Mouse (Mus musculus): Measurements from ENCODE around the gene Gm10644. TPM values are rescaled to one million over a fixed set of nuclear protein-coding genes. Genes with fewer than 3 reads are reported as not detected.

Gene Gm10644
- total RNA-seq, 2 experiments from 2014 or later, result 0.25 to 0.54 TPM

- intact Hi-C loops (cut with DNase I), result no loop called here
- DNase-seq (ENCODE audit: low spot score in 2 of 2), result no peak
Measured at GRCm38 (mm10) chr8:83982449-83982848, 27.4 kb upstream of the Gm10644 start.

GRCm38 (mm10) chr8:83981533-83981932 lies 26.5 kb upstream of the Gm10644 start:
- DNase-seq (ENCODE audit: low spot score in 2 of 2), result no peak
- intact Hi-C loops (cut with DNase I), result no loop called here

GRCm38 (mm10) chr8:83980845-83981244 lies 25.8 kb upstream of the Gm10644 start:
- intact Hi-C loops (cut with DNase I), result no loop called here
- no peak for DNase-seq (ENCODE audit: low spot score in 2 of 2)

GRCm38 (mm10) chr8:83980250-83980649 lies 25.2 kb upstream of the Gm10644 start:
- intact Hi-C loops (cut with DNase I), result no loop called here
- no peak for DNase-seq (ENCODE audit: low spot score in 2 of 2)

- intact Hi-C loops (cut with DNase I), result no loop called here
Measured at GRCm38 (mm10) chr8:83978200-83978599, 23.2 kb upstream of the Gm10644 start.

GRCm38 (mm10) chr8:83977646-83978045 lies 22.6 kb upstream of the Gm10644 start:
- intact Hi-C loops (cut with DNase I), result no loop called here
- DNase-seq (ENCODE audit: low spot score in 2 of 2), result no peak

More at GRCm38 (mm10) chr8:83978200-83978599, 23.2 kb upstream of the Gm10644 start:
- DNase-seq (ENCODE audit: low spot score in 2 of 2), result no peak

GRCm38 (mm10) chr8:83976779-83977350 lies 21.9 kb upstream of the Gm10644 start:
- intact Hi-C loops (cut with DNase I), result no loop called here
- no peak for DNase-seq (ENCODE audit: low spot score in 2 of 2)

- intact Hi-C loops (cut with DNase I), result no loop called here
- DNase-seq (ENCODE audit: low spot score in 2 of 2), result no peak
Measured at GRCm38 (mm10) chr8:83976101-83976630, 21.2 kb upstream of the Gm10644 start.

- intact Hi-C loops (cut with DNase I), result no loop called here
- no peak for DNase-seq (ENCODE audit: low spot score in 2 of 2)
Measured at GRCm38 (mm10) chr8:83974521-83974920, 19.5 kb upstream of the Gm10644 start.

GRCm38 (mm10) chr8:83973161-83974031 lies 18.4 kb upstream of the Gm10644 start:
- intact Hi-C loops (cut with DNase I), result loop anchor here (2.0 kb wide), 1 partner anchor 19 kb away; no protein-coding TSS in a partner anchor
- DNase-seq (ENCODE audit: low spot score in 2 of 2), result no peak

GRCm38 (mm10) chr8:83972150-83973120 lies 17.4 kb upstream of the Gm10644 start, which contains the start of gene Prkaca:
Prkaca (plus strand) TSS chr8:83972993.
- DNase-seq (ENCODE audit: low spot score in 2 of 2), result peak; percentile 99 to 100
- intact Hi-C loops (cut with DNase I), result loop anchor here (1.0 to 2.0 kb wide), 2 partner anchors 17 to 20 kb away; partner anchors contain the start of genes Asf1b and Gm10644

- intact Hi-C loops (cut with DNase I), result loop anchor here (1.0 to 2.0 kb wide), 2 partner anchors 16 to 21 kb away; partner anchors contain the start of genes Asf1b and Gm10644
Measured at GRCm38 (mm10) chr8:83971661-83972060, 16.7 kb upstream of the Gm10644 start.

GRCm38 (mm10) chr8:83971121-83971520 lies 16.1 kb upstream of the Gm10644 start:
- no peak for DNase-seq (ENCODE audit: low spot score in 2 of 2)
- intact Hi-C loops (cut with DNase I), result no loop called here

More at GRCm38 (mm10) chr8:83971661-83972060, 16.7 kb upstream of the Gm10644 start:
- DNase-seq (ENCODE audit: low spot score in 2 of 2), result no peak

- intact Hi-C loops (cut with DNase I), result no loop called here
- no peak for DNase-seq (ENCODE audit: low spot score in 2 of 2)
Measured at GRCm38 (mm10) chr8:83967701-83968100, 12.7 kb upstream of the Gm10644 start.

- intact Hi-C loops (cut with DNase I), result no loop called here
- no peak for DNase-seq (ENCODE audit: low spot score in 2 of 2)
Measured at GRCm38 (mm10) chr8:83964015-83964765, 9.2 kb upstream of the Gm10644 start.

GRCm38 (mm10) chr8:83956789-83957188 lies 1.8 kb upstream of the Gm10644 start:
- intact Hi-C loops (cut with DNase I), result loop anchor here (10.0 kb wide), 1 partner anchor 232 kb away; no protein-coding TSS in a partner anchor
- DNase-seq (ENCODE audit: low spot score in 2 of 2), result no peak

- no peak for DNase-seq (ENCODE audit: low spot score in 2 of 2)
- intact Hi-C loops (cut with DNase I), result loop anchor here (1.0 to 10.0 kb wide), 4 partner anchors 16 to 231 kb away; partner anchors contain the start of gene Prkaca
Measured at GRCm38 (mm10) chr8:83955958-83956218, 883 bp upstream of the Gm10644 start.

GRCm38 (mm10) chr8:83954749-83955105 lies 278 bp downstream of the Gm10644 start:
- no peak for DNase-seq (ENCODE audit: low spot score in 2 of 2)
- intact Hi-C loops (cut with DNase I), result loop anchor here (1.0 to 10.0 kb wide), 4 partner anchors 18 to 230 kb away; partner anchors contain the start of gene Prkaca

- no peak for DNase-seq (ENCODE audit: low spot score in 2 of 2)
- intact Hi-C loops (cut with DNase I), result no loop called here
Measured at GRCm38 (mm10) chr8:83945540-83945939, 9.5 kb downstream of the Gm10644 start.
